Mouse (Mus musculus) liver, postnatal 0 days (tissue): Measurements from ENCODE around the gene Dscaml1.

Source experiments
- CTCF ChIP-seq: sonication (generic); IDR thresholded peaks from 2 replicates; pipeline ENCODE4 v1.5.1; 2016; ENCODE audit warnings: antibody characterized with exemption, low read depth
- EP300 ChIP-seq: IDR thresholded peaks from 2 replicates; pipeline ENCODE4 v1.6.1; 2016; ENCODE audit warnings: antibody characterized with exemption, low read depth, mild to moderate bottlenecking

GRCm38 (mm10) chr9:45449658-45450057 is 23.2 kb downstream of the Dscaml1 start:
- no peak for TF ChIP-seq CTCF
- TF ChIP-seq EP300: no peak
